Mouse (Mus musculus) stomach, postnatal 0 days (tissue): ENCODE results near the gene Ripor2.

Experiments
- CTCF ChIP-seq: IDR thresholded peaks from 2 replicates; pipeline ENCODE4 v1.5.1; 2016; ENCODE audit warnings: antibody characterized with exemption, low read depth, mild to moderate bottlenecking, moderate library complexity
- EP300 ChIP-seq: optimal IDR thresholded peaks from 2 replicates; pipeline ENCODE3; 2016; ENCODE audit warnings: antibody characterized with exemption

GRCm38 (mm10) chr13:24620439-24620838, 38.5 kb downstream of the Ripor2 start:
- TF ChIP-seq CTCF, result no peak
- TF ChIP-seq EP300, result no peak
